Comparison of ENCODE assay signal across 29 mouse cellular contexts in the genomic region with DNA sequence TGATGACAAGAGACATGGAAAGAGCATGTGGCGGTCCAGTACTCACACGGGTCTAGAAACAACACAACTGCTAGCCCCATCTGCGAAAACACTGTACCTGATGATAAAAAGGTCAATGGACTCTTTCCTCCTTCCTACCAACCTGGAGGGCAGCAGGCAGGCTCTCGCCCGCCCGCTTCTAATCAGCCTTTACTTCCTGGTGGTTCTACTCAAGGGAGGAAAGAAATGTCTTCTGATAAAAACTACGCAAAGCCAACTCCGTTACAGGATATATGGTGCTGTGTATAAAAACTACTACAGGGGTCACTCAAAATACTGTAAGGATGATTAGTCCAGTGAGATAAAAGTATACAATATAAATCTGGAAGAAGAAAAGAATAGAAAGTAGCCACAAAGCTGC. TPM values are rescaled to one million over a fixed set of nuclear protein-coding genes. Genes with fewer than 3 reads are reported as not detected.
DNase-seq lines count a peak whose midpoint lies in the region; ATAC-seq and TF ChIP-seq lines count a peak whose summit lies in the region.
"Had no signal": no experiment of that assay in that cellular context is flagged by ENCODE, and none has a peak within 500 bp of the region (broad histone marks: within the 10 kb centered on the region; RNA-seq: fewer than 3 reads in every experiment).

No protein-coding gene starts in this region.

- peak overlapping the region; percentile 51 for H3K4me2 ChIP-seq in liver, embryonic 11.5 days
- H3K4me2 ChIP-seq in liver, embryonic 12.5 days: peak overlapping the region; percentile 49
- H3K4me2 ChIP-seq in liver, embryonic 16.5 days (ENCODE audit: low read depth, low read length): peak overlapping the region; percentile 24; the same call in 1 of the 2 replicates
- no peak overlapping the region for H3K4me2 ChIP-seq in stomach, postnatal 0 days (replicated peaks; ENCODE audit: low read depth)
- H3K4me2 ChIP-seq: embryonic facial prominence, embryonic 12.5 days; hindbrain, embryonic 15.5 days; lung, embryonic 15.5 days; neural tube, embryonic 15.5 days had no signal

- 36% methylated on average over 8 of the region's 8 CpGs for WGBS in liver, embryonic 11.5 days
- WGBS in liver, embryonic 12.5 days (ENCODE audit: insufficient replicate concordance): 28% methylated on average over 8 of the region's 8 CpGs
- WGBS in liver, embryonic 16.5 days (ENCODE audit: insufficient replicate concordance): 19% methylated on average over 8 of the region's 8 CpGs
- 76% methylated on average over 8 of the region's 8 CpGs for WGBS in stomach, postnatal 0 days

- H3K36me3 ChIP-seq in liver, embryonic 11.5 days (ENCODE audit: control insufficient read depth, insufficient read depth, low read length): no peaks in the 10 kb centered on the region
- H3K36me3 ChIP-seq in liver, embryonic 12.5 days: peaks cover 7% of the 10 kb centered on the region
- no peaks in the 10 kb centered on the region for H3K36me3 ChIP-seq in liver, embryonic 16.5 days (ENCODE audit: control insufficient read depth, insufficient read depth)
- H3K36me3 ChIP-seq in stomach, postnatal 0 days (ENCODE audit: control insufficient read depth, insufficient read depth, low read length): no peaks in the 10 kb centered on the region
- H3K36me3 ChIP-seq: embryonic facial prominence, embryonic 12.5 days; hindbrain, embryonic 15.5 days; lung, embryonic 15.5 days; neural tube, embryonic 15.5 days had no signal

- H3K4me3 ChIP-seq in liver, embryonic 11.5 days (ENCODE audit: low read depth, low read length): 0 out of 2 replicates have a peak overlapping the region, but pooled peaks have one; percentile 7
- peak overlapping the region; percentile 16; the same call in 1 of the 2 replicates for H3K4me3 ChIP-seq in liver, embryonic 12.5 days
- H3K4me3 ChIP-seq in liver, embryonic 16.5 days (ENCODE audit: low read depth, low read length): no peak overlapping the region
- H3K4me3 ChIP-seq in stomach, postnatal 0 days (ENCODE audit: low read depth, low read length): no peak overlapping the region
- H3K4me3 ChIP-seq: embryonic facial prominence, embryonic 12.5 days; hindbrain, embryonic 15.5 days; layer of hippocampus, adult 2 months; left cerebral cortex, adult 2 months; lung, embryonic 15.5 days; neural tube, embryonic 15.5 days had no signal

- TF ChIP-seq CTCF in stomach, postnatal 0 days (IDR thresholded peaks at IDR 0.05; ENCODE audit: low read depth): no peak

- intact Hi-C loops in left cerebral cortex, postnatal 4 days (cut with DNase I): no loop called here

- DNase-seq in liver, embryonic 11.5 days (ENCODE audit: low spot score): no peak
- no peak for DNase-seq in liver
- peak; percentile 24 for DNase-seq in stomach, postnatal 0 days (ENCODE audit: low spot score)
- no peak for DNase-seq in urinary bladder, adult 2 months (ENCODE audit: low spot score)
- no peak for DNase-seq in left cerebral cortex, postnatal 4 days
- DNase-seq: adrenal gland, postnatal 10 days; B cell, adult 2 months; cerebellum, adult 11-12 months; cerebellum, adult 9-11 months; embryo, embryonic 11 days; gastrocnemius, postnatal 14 days; kidney, adult 2 months; kidney, postnatal 36 days; midbrain, embryonic 14.5 days; right cerebral cortex, postnatal 25 days; spleen, adult 18-20 months; thymus, adult 2 months; thymus, postnatal 36 days had no signal

- TF ChIP-seq EP300 in stomach, postnatal 0 days (optimal IDR thresholded peaks at IDR 0.05): no peak

- no peak overlapping the region; the same call in 1 of the 2 replicates for H3K9ac ChIP-seq in liver, embryonic 11.5 days (ENCODE audit: low read depth, low read length)
- H3K9ac ChIP-seq in liver, embryonic 12.5 days: 0 out of 2 replicates have a peak overlapping the region, but pooled peaks have one; percentile 33
- no peak overlapping the region for H3K9ac ChIP-seq in liver, embryonic 16.5 days (ENCODE audit: low read depth, low read length)
- H3K9ac ChIP-seq in stomach, postnatal 0 days (ENCODE audit: low read length): no peak overlapping the region
- H3K9ac ChIP-seq: embryonic facial prominence, embryonic 12.5 days; hindbrain, embryonic 15.5 days; lung, embryonic 15.5 days; neural tube, embryonic 15.5 days had no signal

- peaks cover 38% of the 10 kb centered on the region for H3K4me1 ChIP-seq in liver, embryonic 11.5 days (replicated peaks; ENCODE audit: control insufficient read depth, insufficient read depth, low read length)
- H3K4me1 ChIP-seq in liver, embryonic 12.5 days: peaks cover 67% of the 10 kb centered on the region
- H3K4me1 ChIP-seq in liver, embryonic 16.5 days (ENCODE audit: control insufficient read depth, low read depth, low read length): peaks cover 40% of the 10 kb centered on the region
- no peaks in the 10 kb centered on the region; the same call in 1 of the 2 replicates for H3K4me1 ChIP-seq in stomach, postnatal 0 days (replicated peaks; ENCODE audit: control insufficient read depth, insufficient read depth)

- H3K27me3 ChIP-seq in liver, embryonic 11.5 days (replicated peaks; ENCODE audit: control insufficient read depth, insufficient read depth, low read length): no peaks in the 10 kb centered on the region
- no peaks in the 10 kb centered on the region for H3K27me3 ChIP-seq in liver, embryonic 12.5 days (replicated peaks)
- no peaks in the 10 kb centered on the region for H3K27me3 ChIP-seq in liver, embryonic 16.5 days (ENCODE audit: control insufficient read depth, insufficient read depth, low read depth, low read length)
- no peaks in the 10 kb centered on the region for H3K27me3 ChIP-seq in stomach, postnatal 0 days (ENCODE audit: control insufficient read depth, insufficient read depth, low read length)
- H3K27me3 ChIP-seq: embryonic facial prominence, embryonic 12.5 days; hindbrain, embryonic 15.5 days; lung, embryonic 15.5 days; neural tube, embryonic 15.5 days; Patski had no signal

- no peak for ATAC-seq in liver, embryonic 11.5 days (replicated peaks; ENCODE audit: low FRiP score)
- no peak for ATAC-seq in liver, embryonic 12.5 days
- no peak for ATAC-seq in liver, embryonic 16.5 days (ENCODE audit: low read depth)
- ATAC-seq in stomach, postnatal 0 days (ENCODE audit: low FRiP score, low TSS enrichment): no peak
- ATAC-seq: forebrain, embryonic 16.5 days; inflammation-experienced regulatory T-cells, adult 6 months; Patski had no signal

- peak overlapping the region; percentile 55; the same call in 1 of the 2 replicates for H3K27ac ChIP-seq in liver, embryonic 11.5 days (ENCODE audit: low read depth, low read length)
- peak overlapping the region; percentile 69 for H3K27ac ChIP-seq in liver, embryonic 12.5 days
- peak overlapping the region; percentile 62 for H3K27ac ChIP-seq in liver, embryonic 16.5 days (ENCODE audit: low read length)
- H3K27ac ChIP-seq in stomach, postnatal 0 days (replicated peaks): no peak overlapping the region
- H3K27ac ChIP-seq: embryonic facial prominence, embryonic 12.5 days; hindbrain, embryonic 15.5 days; layer of hippocampus, adult 2 months; left cerebral cortex, adult 2 months; lung, embryonic 15.5 days; neural tube, embryonic 15.5 days had no signal

- no peaks in the 10 kb centered on the region for H3K9me3 ChIP-seq in liver, embryonic 11.5 days (ENCODE audit: control insufficient read depth, low read length)
- H3K9me3 ChIP-seq in liver, embryonic 12.5 days (replicated peaks): no peaks in the 10 kb centered on the region
- H3K9me3 ChIP-seq in liver, embryonic 16.5 days (replicated peaks; ENCODE audit: control insufficient read depth, low read length): no peaks in the 10 kb centered on the region
- H3K9me3 ChIP-seq in stomach, postnatal 0 days (ENCODE audit: control insufficient read depth, low read length): no peaks in the 10 kb centered on the region
- H3K9me3 ChIP-seq: embryonic facial prominence, embryonic 12.5 days; hindbrain, embryonic 15.5 days; lung, embryonic 15.5 days; neural tube, embryonic 15.5 days had no signal

RNA-seq across cellular contexts. Expression of a gene that starts 5.1 kb away (rescaled TPM):
- 36.5 and 37.9 TPM in 2 replicates for polyA plus RNA-seq in liver, embryonic 11.5 days (2014; fragmentation: Nextera tagmentation; extraction: Ambion mirVana)
- 21.8 and 24.6 TPM in 2 replicates for polyA plus RNA-seq in liver, embryonic 12.5 days (2016; fragmentation: Nextera tagmentation; extraction: Ambion mirVana)
- 19.0 and 20.0 TPM in 2 replicates for polyA plus RNA-seq in liver, embryonic 16.5 days (2015; fragmentation: Nextera tagmentation; extraction: Ambion mirVana)
- 32.4 and 36.3 TPM in 2 replicates for polyA plus RNA-seq in stomach, postnatal 0 days (2015; fragmentation: Nextera tagmentation; extraction: Ambion mirVana)
- polyA plus RNA-seq in urinary bladder, adult 2 months (2012; rRNA removed): 52.0 and 53.9 TPM in 2 replicates
- 10 to 100 TPM; 37.1 to 42.6 TPM for total RNA-seq in left cerebral cortex, postnatal 4 days (2021)

Comparison
In these comparisons a context has a peak if more than half of its experiments do, and no peak if none do; other contexts are left out.
1. H3K4me3 ChIP-seq: peak in liver, embryonic 11.5 days (single experiment) and liver, embryonic 12.5 days (single experiment); none in liver, embryonic 16.5 days (single experiment) and stomach, postnatal 0 days (single experiment).